Mouse (Mus musculus): ENCODE measurements at regions not wholly inside any gene's neighbourhood (a gene's known extent, or its start where the extent isn't known, plus 50 kb on each side); places are given as distances from the start of the nearest gene placed in this dataset.

DNA sequence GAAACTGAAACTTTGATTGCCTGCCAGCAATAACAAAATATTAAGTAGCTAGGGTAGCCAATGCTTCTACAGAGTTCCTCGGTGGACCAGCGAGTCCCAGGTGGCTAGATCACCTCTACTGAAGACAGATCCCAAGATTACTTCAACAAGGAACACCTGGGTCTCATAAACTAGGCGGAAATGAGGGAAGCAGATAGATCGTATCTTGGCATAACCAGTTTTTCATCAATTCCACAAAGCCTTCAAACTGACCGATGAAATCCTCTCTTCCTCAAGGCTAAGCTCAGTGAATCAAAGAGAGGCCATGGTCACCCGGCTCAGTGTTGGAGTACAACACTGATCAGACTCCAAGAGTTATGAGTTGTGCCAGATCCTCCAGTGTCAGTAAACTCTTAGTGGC, 400.4 kb upstream of the Sphkap start:
- no peak overlapping the region for H3ac ChIP-seq (ENCODE audit: control insufficient read depth, insufficient read length, low read depth)
- H3K79me2 ChIP-seq (ENCODE audit: control insufficient read depth, insufficient read depth) = no peaks in the 10 kb centered on the region
- H3K27me3 ChIP-seq (ENCODE audit: control insufficient read depth, insufficient read depth, insufficient read length) = no peaks in the 10 kb centered on the region
- TF ChIP-seq CTCF (IDR thresholded peaks at IDR 0.05; ENCODE audit: control insufficient read depth, insufficient read depth, insufficient read length) (no peak), USF1 (IDR thresholded peaks at IDR 0.05; ENCODE audit: low read depth) (no peak), FOSL1 (IDR thresholded peaks at IDR 0.05; ENCODE audit: insufficient read depth, low read length, poor library complexity, severe bottlenecking) (no peak), MYOG (IDR thresholded peaks at IDR 0.05; ENCODE audit: control insufficient read depth, extremely low read depth, insufficient read length) (no peak), MYOD1 (IDR thresholded peaks at IDR 0.05; ENCODE audit: control insufficient read depth, insufficient read length, low read depth) (no peak), MAX (IDR thresholded peaks at IDR 0.05) (no peak), CEBPB (IDR thresholded peaks at IDR 0.05; ENCODE audit: low read depth) (no peak)
- no peaks in the 10 kb centered on the region for H3K36me3 ChIP-seq (ENCODE audit: control insufficient read depth, insufficient read depth)
- H3K4me3 ChIP-seq (ENCODE audit: insufficient read depth, poor library complexity, severe bottlenecking) = no peak overlapping the region
- no peaks in the 10 kb centered on the region for H3K79me3 ChIP-seq (ENCODE audit: low read depth)

DNA sequence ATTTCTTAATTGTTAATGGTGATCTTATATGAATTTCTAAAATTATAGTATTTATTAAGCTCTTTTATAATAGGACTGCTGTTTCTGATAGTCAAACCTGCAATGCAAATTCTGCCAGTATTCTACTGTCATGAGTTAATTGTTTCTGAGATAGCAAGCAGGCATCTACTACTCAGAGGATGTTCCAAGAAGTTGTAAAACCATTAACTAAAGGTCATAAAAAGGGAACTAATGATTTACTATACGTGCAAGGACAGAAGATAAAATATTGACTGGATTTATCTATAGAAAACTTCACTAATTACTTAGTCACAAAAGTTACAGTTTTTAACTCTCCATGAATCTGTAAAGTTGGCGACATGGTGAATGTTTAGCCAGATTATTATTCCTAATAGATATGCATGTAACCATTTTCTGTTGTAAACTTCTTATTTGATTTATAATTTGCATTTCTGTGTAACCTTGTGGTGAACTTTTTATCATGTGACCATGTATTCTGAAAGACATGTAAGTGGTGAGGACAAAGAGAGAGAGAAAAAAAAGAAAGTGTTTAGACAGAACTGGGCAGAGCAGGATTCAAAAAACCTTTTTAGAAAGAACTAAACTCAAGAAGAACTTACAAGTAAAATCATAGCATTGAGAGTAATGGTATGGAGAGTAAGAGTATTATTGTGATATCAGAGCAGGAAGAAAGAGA, 395.5 kb upstream of the Sphkap start:
- TF ChIP-seq CTCF (IDR thresholded peaks at IDR 0.05; ENCODE audit: control insufficient read depth, insufficient read depth, insufficient read length) (no peak), MAX (IDR thresholded peaks at IDR 0.05) (no peak), USF1 (IDR thresholded peaks at IDR 0.05; ENCODE audit: low read depth) (no peak), FOSL1 (IDR thresholded peaks at IDR 0.05; ENCODE audit: insufficient read depth, low read length, poor library complexity, severe bottlenecking) (no peak), MYOD1 (IDR thresholded peaks at IDR 0.05; ENCODE audit: control insufficient read depth, insufficient read length, low read depth) (no peak), CEBPB (IDR thresholded peaks at IDR 0.05; ENCODE audit: low read depth) (no peak), MYOG (IDR thresholded peaks at IDR 0.05; ENCODE audit: control insufficient read depth, extremely low read depth, insufficient read length) (no peak)
- no peaks in the 10 kb centered on the region for H3K79me2 ChIP-seq (ENCODE audit: control insufficient read depth, insufficient read depth)
- H3K79me3 ChIP-seq (ENCODE audit: low read depth) = no peaks in the 10 kb centered on the region
- H3K36me3 ChIP-seq (ENCODE audit: control insufficient read depth, insufficient read depth) = no peaks in the 10 kb centered on the region
- H3ac ChIP-seq (ENCODE audit: control insufficient read depth, insufficient read length, low read depth) = no peak overlapping the region
- H3K27me3 ChIP-seq (ENCODE audit: control insufficient read depth, insufficient read depth, insufficient read length) = no peaks in the 10 kb centered on the region
- no peak overlapping the region for H3K4me3 ChIP-seq (ENCODE audit: insufficient read depth, poor library complexity, severe bottlenecking)

GRCm38 (mm10) chr1:83801759-83802158, 393.8 kb upstream of the Sphkap start:
- Histone ChIP-seq H3K79me3 (ENCODE audit: low read depth) (no peaks in the 10 kb centered on the region), H3K27me3 (ENCODE audit: control insufficient read depth, insufficient read depth, insufficient read length) (no peaks in the 10 kb centered on the region), H3K4me3 (ENCODE audit: insufficient read depth, poor library complexity, severe bottlenecking) (no peak overlapping the region), H3K79me2 (ENCODE audit: control insufficient read depth, insufficient read depth) (no peaks in the 10 kb centered on the region), H3ac (ENCODE audit: control insufficient read depth, insufficient read length, low read depth) (no peak overlapping the region), H3K36me3 (ENCODE audit: control insufficient read depth, insufficient read depth) (no peaks in the 10 kb centered on the region)
- TF ChIP-seq CTCF (IDR thresholded peaks at IDR 0.05; ENCODE audit: control insufficient read depth, insufficient read depth, insufficient read length) (no peak), MYOD1 (IDR thresholded peaks at IDR 0.05; ENCODE audit: control insufficient read depth, insufficient read length, low read depth) (no peak), MAX (IDR thresholded peaks at IDR 0.05) (no peak), USF1 (IDR thresholded peaks at IDR 0.05; ENCODE audit: low read depth) (no peak), FOSL1 (IDR thresholded peaks at IDR 0.05; ENCODE audit: insufficient read depth, low read length, poor library complexity, severe bottlenecking) (no peak), MYOG (IDR thresholded peaks at IDR 0.05; ENCODE audit: control insufficient read depth, extremely low read depth, insufficient read length) (no peak), CEBPB (IDR thresholded peaks at IDR 0.05; ENCODE audit: low read depth) (no peak)

DNA sequence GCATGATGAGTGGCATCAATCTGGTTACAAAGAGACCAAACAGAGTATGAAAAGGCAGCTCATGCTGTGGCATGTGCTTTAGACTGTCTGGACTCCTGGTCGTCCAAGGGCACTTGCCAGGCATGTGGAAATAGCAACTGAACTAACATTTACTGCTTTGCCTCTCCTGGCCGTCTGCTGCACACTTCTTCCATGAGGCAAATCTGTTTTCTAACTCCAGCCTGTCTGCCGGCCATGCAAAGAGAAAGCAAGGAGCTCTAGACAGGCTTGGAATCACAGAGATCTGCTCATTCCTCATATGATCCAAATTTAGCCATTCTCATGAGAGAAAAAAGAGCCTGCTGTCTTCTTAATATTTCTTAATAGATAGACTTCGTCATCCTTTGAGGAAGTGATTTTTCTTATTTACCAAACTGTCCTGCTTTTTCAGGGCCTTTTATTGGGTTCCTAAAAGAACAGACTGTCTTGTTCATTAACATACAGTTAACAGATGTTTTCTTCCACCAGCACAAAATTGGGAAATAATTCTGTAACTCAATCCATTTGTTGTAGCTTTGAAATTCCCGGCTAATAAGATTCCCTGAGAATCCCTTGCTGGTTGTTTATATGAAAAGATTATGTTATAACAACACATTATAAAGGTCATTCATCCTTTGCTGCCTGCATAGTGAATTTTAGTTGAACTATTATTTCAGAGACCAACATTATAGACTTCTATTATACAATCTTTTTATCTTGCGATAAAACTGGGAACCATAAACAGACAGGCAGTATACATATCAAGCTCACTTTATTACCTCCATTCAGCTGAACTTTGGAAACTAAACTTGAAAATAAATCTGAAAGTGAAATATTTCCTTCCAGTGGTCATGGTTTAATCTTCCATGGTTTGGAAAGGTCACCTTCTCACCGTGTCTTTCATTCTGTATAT, 389.2 kb upstream of the Sphkap start:
- TF ChIP-seq MYOG (IDR thresholded peaks at IDR 0.05; ENCODE audit: control insufficient read depth, extremely low read depth, insufficient read length) = no peak
- TF ChIP-seq MYOD1 (IDR thresholded peaks at IDR 0.05; ENCODE audit: control insufficient read depth, insufficient read length, low read depth) = no peak
- TF ChIP-seq USF1 (IDR thresholded peaks at IDR 0.05; ENCODE audit: low read depth) = no peak
- TF ChIP-seq CEBPB (IDR thresholded peaks at IDR 0.05; ENCODE audit: low read depth) = no peak
- TF ChIP-seq CTCF (IDR thresholded peaks at IDR 0.05; ENCODE audit: control insufficient read depth, insufficient read depth, insufficient read length) = no peak
- no peak for TF ChIP-seq MAX (IDR thresholded peaks at IDR 0.05)
- TF ChIP-seq FOSL1 (IDR thresholded peaks at IDR 0.05; ENCODE audit: insufficient read depth, low read length, poor library complexity, severe bottlenecking) = no peak
- no peaks in the 10 kb centered on the region for H3K79me3 ChIP-seq (ENCODE audit: low read depth)
- no peaks in the 10 kb centered on the region for H3K36me3 ChIP-seq (ENCODE audit: control insufficient read depth, insufficient read depth)
- no peaks in the 10 kb centered on the region for H3K79me2 ChIP-seq (ENCODE audit: control insufficient read depth, insufficient read depth)
- H3ac ChIP-seq (ENCODE audit: control insufficient read depth, insufficient read length, low read depth) = no peak overlapping the region
- H3K27me3 ChIP-seq (ENCODE audit: control insufficient read depth, insufficient read depth, insufficient read length) = no peaks in the 10 kb centered on the region
- H3K4me3 ChIP-seq (ENCODE audit: insufficient read depth, poor library complexity, severe bottlenecking) = no peak overlapping the region

GRCm38 (mm10) chr1:83777151-83777550, 369.2 kb upstream of the Sphkap start:
- Histone ChIP-seq H3K27me3 (ENCODE audit: control insufficient read depth, insufficient read depth, insufficient read length) (no peaks in the 10 kb centered on the region), H3K4me3 (ENCODE audit: insufficient read depth, poor library complexity, severe bottlenecking) (no peak overlapping the region), H3K79me2 (ENCODE audit: control insufficient read depth, insufficient read depth) (no peaks in the 10 kb centered on the region), H3K79me3 (ENCODE audit: low read depth) (no peaks in the 10 kb centered on the region), H3K36me3 (ENCODE audit: control insufficient read depth, insufficient read depth) (no peaks in the 10 kb centered on the region), H3ac (ENCODE audit: control insufficient read depth, insufficient read length, low read depth) (no peak overlapping the region)
- no peak for TF ChIP-seq CEBPB (IDR thresholded peaks at IDR 0.05; ENCODE audit: low read depth)
- no peak for TF ChIP-seq CTCF (IDR thresholded peaks at IDR 0.05; ENCODE audit: control insufficient read depth, insufficient read depth, insufficient read length)
- no peak for TF ChIP-seq USF1 (IDR thresholded peaks at IDR 0.05; ENCODE audit: low read depth)
- TF ChIP-seq MYOD1 (IDR thresholded peaks at IDR 0.05; ENCODE audit: control insufficient read depth, insufficient read length, low read depth) = no peak
- no peak for TF ChIP-seq FOSL1 (IDR thresholded peaks at IDR 0.05; ENCODE audit: insufficient read depth, low read length, poor library complexity, severe bottlenecking)
- no peak for TF ChIP-seq MAX (IDR thresholded peaks at IDR 0.05)
- TF ChIP-seq MYOG (IDR thresholded peaks at IDR 0.05; ENCODE audit: control insufficient read depth, extremely low read depth, insufficient read length) = no peak

Measured in C2C12 (cell line).